Mouse (Mus musculus): ENCODE data around the gene Vmn1r174. TPM values are rescaled to one million over a fixed set of nuclear protein-coding genes. Genes with fewer than 3 reads are reported as not detected.
"Not testable (repeated sequence)": the region's sequence is repeated elsewhere in the genome, so short reads cannot be mapped to it uniquely, and the experiment has no call there.

Gene Vmn1r174
- polyA plus RNA-seq (2016; fragmentation: Nextera tagmentation; extraction: Ambion mirVana), result not detected in 2 replicates

DNA sequence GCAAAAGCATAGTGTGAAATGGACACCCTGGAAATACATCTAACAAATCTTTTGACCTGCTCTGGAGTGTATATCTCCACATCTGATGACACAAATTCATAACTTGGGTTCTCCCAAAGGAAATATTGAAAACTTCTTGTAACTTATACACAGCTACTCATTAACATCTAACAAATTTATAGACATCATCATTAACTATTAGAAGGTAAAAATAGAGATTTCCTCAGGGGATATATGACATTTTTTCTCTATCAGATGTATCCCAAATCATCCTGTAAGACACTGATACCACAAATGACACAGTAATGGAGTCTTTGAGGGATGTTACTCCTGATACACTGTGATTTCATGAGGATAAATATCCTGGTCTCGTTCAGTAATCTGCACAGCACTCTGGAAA, at the start of gene Vmn1r174:
Vmn1r174 (plus strand) TSS at position 301 of the 400 bp plus-strand sequence.
- H3K9me3 ChIP-seq, result peaks cover 15% of the 10 kb centered on the region; the same call in 1 of the 2 replicates
- not testable (repeated sequence) for H3K4me1 ChIP-seq; H3K36me3 ChIP-seq (replicated peaks); H3K27ac ChIP-seq; H3K27me3 ChIP-seq (ENCODE audit: poor library complexity, severe bottlenecking); H3K4me3 ChIP-seq; DNase-seq (ENCODE audit: extremely low spot score, low spot score)
- 74% methylated on average over 1 of the region's 1 CpGs for WGBS

DNA sequence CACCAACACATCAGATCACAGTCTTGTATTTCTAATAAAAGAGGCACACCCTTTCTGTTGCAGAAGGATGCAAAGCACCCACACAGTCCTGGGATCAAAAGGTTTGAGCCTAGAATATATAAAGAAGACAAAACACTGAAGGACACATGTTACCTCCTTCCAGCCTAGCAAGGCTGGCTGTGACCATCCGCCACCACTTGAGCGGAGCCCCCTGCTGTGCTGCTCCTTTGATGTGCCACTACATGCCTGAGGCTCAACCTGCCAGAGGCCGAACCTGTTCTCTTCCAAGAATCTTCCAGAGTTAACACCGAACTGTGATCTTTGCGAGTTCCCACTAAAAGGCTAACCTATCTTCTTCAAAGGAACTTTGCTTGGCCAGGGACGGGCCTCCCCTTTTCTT, 32.5 kb downstream of the Vmn1r174 start:
- H3K27ac ChIP-seq, result no peak overlapping the region
- DNase-seq (ENCODE audit: extremely low spot score, low spot score), result no peak
- H3K4me3 ChIP-seq, result no peak overlapping the region
- H3K36me3 ChIP-seq (replicated peaks), result no peaks in the 10 kb centered on the region
- H3K9me3 ChIP-seq, result peaks cover 79% of the 10 kb centered on the region
- 81% methylated on average over 6 of the region's 6 CpGs for WGBS
- no peaks in the 10 kb centered on the region for H3K4me1 ChIP-seq
- H3K27me3 ChIP-seq (ENCODE audit: poor library complexity, severe bottlenecking), result no peaks in the 10 kb centered on the region

DNA sequence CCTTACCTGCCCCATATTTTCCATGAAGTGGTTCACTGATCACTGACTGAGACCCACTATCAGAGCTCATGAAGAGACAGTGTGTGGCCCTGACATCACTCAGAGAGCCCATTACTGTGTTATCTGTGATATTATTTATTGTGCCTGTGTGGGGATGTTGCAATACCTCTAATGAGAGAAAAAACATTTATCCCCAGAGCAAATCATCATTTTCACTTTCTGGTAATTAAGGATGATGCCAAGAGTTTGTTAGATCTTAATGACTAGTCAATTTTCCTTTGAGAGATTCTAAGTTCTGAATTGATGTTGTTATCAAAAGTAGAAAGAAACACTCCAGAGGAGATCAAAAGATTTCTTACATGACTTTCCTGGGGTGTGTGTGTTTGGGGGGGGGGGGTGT, 58.5 kb downstream of the Vmn1r174 start, which contains the start of gene Vmn1r175:
Vmn1r175 (minus strand) TSS at position 101 of the 400 bp plus-strand sequence.
- not testable (repeated sequence) for H3K4me3 ChIP-seq; H3K27me3 ChIP-seq (ENCODE audit: poor library complexity, severe bottlenecking); H3K27ac ChIP-seq; H3K36me3 ChIP-seq (replicated peaks); H3K4me1 ChIP-seq; DNase-seq (ENCODE audit: extremely low spot score, low spot score)
- H3K9me3 ChIP-seq, result peaks cover 38% of the 10 kb centered on the region

Other genes starting within 250 kb of the Vmn1r174 start
- not detected in 2 replicates for gene Vmn1r167, start 245.1 kb upstream of the Vmn1r174 start, polyA plus RNA-seq (2016; fragmentation: Nextera tagmentation; extraction: Ambion mirVana)
- not detected in 2 replicates for gene Vmn1r168, start 212.5 kb upstream of the Vmn1r174 start, polyA plus RNA-seq (2016; fragmentation: Nextera tagmentation; extraction: Ambion mirVana)
- not detected in 2 replicates for gene Vmn1r169, start 176.7 kb upstream of the Vmn1r174 start, polyA plus RNA-seq (2016; fragmentation: Nextera tagmentation; extraction: Ambion mirVana)
- gene Vmn1r170, start 146.1 kb upstream of the Vmn1r174 start, polyA plus RNA-seq (2016; fragmentation: Nextera tagmentation; extraction: Ambion mirVana), result not detected in 2 replicates
- not detected in 2 replicates for gene Vmn1r171, start 121.5 kb upstream of the Vmn1r174 start, polyA plus RNA-seq (2016; fragmentation: Nextera tagmentation; extraction: Ambion mirVana)
- not detected in 2 replicates for gene Vmn1r172, start 94.0 kb upstream of the Vmn1r174 start, polyA plus RNA-seq (2016; fragmentation: Nextera tagmentation; extraction: Ambion mirVana)
- not detected in 2 replicates for gene Vmn1r173, start 51.6 kb upstream of the Vmn1r174 start, polyA plus RNA-seq (2016; fragmentation: Nextera tagmentation; extraction: Ambion mirVana)
- gene Vmn1r175, start 58.4 kb downstream of the Vmn1r174 start, polyA plus RNA-seq (2016; fragmentation: Nextera tagmentation; extraction: Ambion mirVana), result not detected in 2 replicates
- not detected in 2 replicates for gene Vmn1r176, start 85.1 kb downstream of the Vmn1r174 start, polyA plus RNA-seq (2016; fragmentation: Nextera tagmentation; extraction: Ambion mirVana)
- not detected in 2 replicates for gene Vmn1r177, start 114.2 kb downstream of the Vmn1r174 start, polyA plus RNA-seq (2016; fragmentation: Nextera tagmentation; extraction: Ambion mirVana)
- gene Vmn1r178, start 139.7 kb downstream of the Vmn1r174 start, polyA plus RNA-seq (2016; fragmentation: Nextera tagmentation; extraction: Ambion mirVana), result not detected in 2 replicates
- not detected in 2 replicates for gene Vmn1r179, start 174.7 kb downstream of the Vmn1r174 start, polyA plus RNA-seq (2016; fragmentation: Nextera tagmentation; extraction: Ambion mirVana)
- gene Vmn1r180, start 198.4 kb downstream of the Vmn1r174 start, polyA plus RNA-seq (2016; fragmentation: Nextera tagmentation; extraction: Ambion mirVana), result not detected in 2 replicates
- not detected in 2 replicates for gene Vmn1r181, start 222.3 kb downstream of the Vmn1r174 start, polyA plus RNA-seq (2016; fragmentation: Nextera tagmentation; extraction: Ambion mirVana)
- gene V1rd19, start 249.4 kb downstream of the Vmn1r174 start, polyA plus RNA-seq (2016; fragmentation: Nextera tagmentation; extraction: Ambion mirVana), result not detected in 2 replicates

Data from forebrain, embryonic 10.5 days (tissue).